Mouse (Mus musculus): ENCODE measurements around the gene Ltn1.

GRCm38 (mm10) chr16:87434266-87434665 lies 1.9 kb upstream of the Ltn1 start:
- no peak for TF ChIP-seq ZC3H11A (IDR thresholded peaks at IDR 0.05; ENCODE audit: borderline replicate concordance, low read depth, low read length)
- TF ChIP-seq ZNF384 (IDR thresholded peaks at IDR 0.05; ENCODE audit: low read depth, low read length): no peak
- TF ChIP-seq HCFC1 (IDR thresholded peaks at IDR 0.05; ENCODE audit: borderline replicate concordance, insufficient read depth, low read length): no peak
